ENCODE assay signal across 8 mouse cellular contexts in genomic region chr9:32344489-32344888, GRCm38 (mm10). TPM values are rescaled to one million over a fixed set of nuclear protein-coding genes. Genes with fewer than 3 reads are reported as not detected.
DNase-seq lines count a peak whose midpoint lies in the region; ATAC-seq lines count a peak whose summit lies in the region.

No protein-coding gene starts in this region.

- H3K27me3 ChIP-seq in liver, embryonic 11.5 days (replicated peaks; ENCODE audit: control insufficient read depth, insufficient read depth, low read length): peaks cover 45% of the 10 kb centered on the region
- peaks cover 56% of the 10 kb centered on the region for H3K27me3 ChIP-seq in forebrain, embryonic 15.5 days
- peaks cover 65% of the 10 kb centered on the region for H3K27me3 ChIP-seq in limb, embryonic 10.5 days (ENCODE audit: low read depth, poor library complexity, severe bottlenecking)

- 0 out of 2 replicates have a peak overlapping the region, but pooled peaks have one; percentile 10 for H3K9ac ChIP-seq in liver, embryonic 11.5 days (ENCODE audit: low read depth, low read length)
- peak overlapping the region; percentile 20 for H3K9ac ChIP-seq in forebrain, embryonic 15.5 days (replicated peaks)

- no peaks in the 10 kb centered on the region for H3K9me3 ChIP-seq in liver, embryonic 11.5 days (ENCODE audit: control insufficient read depth, low read length)
- no peaks in the 10 kb centered on the region for H3K9me3 ChIP-seq in forebrain, embryonic 15.5 days
- no peaks in the 10 kb centered on the region for H3K9me3 ChIP-seq in limb, embryonic 10.5 days (replicated peaks)

- H3K4me3 ChIP-seq in liver, embryonic 11.5 days (ENCODE audit: low read depth, low read length): peak overlapping the region; percentile 39
- peak overlapping the region; percentile 32 for H3K4me3 ChIP-seq in forebrain, embryonic 15.5 days
- peak overlapping the region; percentile 44 for H3K4me3 ChIP-seq in limb, embryonic 10.5 days

- WGBS in liver, embryonic 11.5 days: 6% methylated on average over 21 of the region's 21 CpGs
- 2% methylated on average over 21 of the region's 21 CpGs for WGBS in forebrain, embryonic 15.5 days
- 2% methylated on average over 21 of the region's 21 CpGs for WGBS in limb, embryonic 10.5 days

- intact Hi-C loops in gastrocnemius, postnatal 36 days (cut with DNase I): no loop called here

- H3K27ac ChIP-seq in liver, embryonic 11.5 days (ENCODE audit: low read depth, low read length): no peak overlapping the region
- no peak overlapping the region for H3K27ac ChIP-seq in forebrain, embryonic 15.5 days (replicated peaks)
- no peak overlapping the region for H3K27ac ChIP-seq in limb, embryonic 10.5 days

- peak overlapping the region; percentile 62 for H3K4me2 ChIP-seq in liver, embryonic 11.5 days
- peak overlapping the region; percentile 46 for H3K4me2 ChIP-seq in forebrain, embryonic 15.5 days (replicated peaks)

- DNase-seq in liver, embryonic 11.5 days (ENCODE audit: low spot score): no peak
- DNase-seq in liver: no peak
- no peak for DNase-seq in limb, embryonic 10.5 days (ENCODE audit: low spot score)
- peak; percentile 9 to 29 for DNase-seq in right cerebral cortex, adult 2 months (ENCODE audit: low spot score in 2 of 2)
- no peak for DNase-seq in gastrocnemius, postnatal 36 days
- DNase-seq in spleen, adult 18-20 months: no peak
- DNase-seq in lung, postnatal 25 days (ENCODE audit: low spot score): no peak

- H3K4me1 ChIP-seq in liver, embryonic 11.5 days (replicated peaks; ENCODE audit: control insufficient read depth, insufficient read depth, low read length): peaks cover 15% of the 10 kb centered on the region
- H3K4me1 ChIP-seq in forebrain, embryonic 15.5 days: peaks cover 8% of the 10 kb centered on the region; the same call in 1 of the 2 replicates
- peaks cover 45% of the 10 kb centered on the region for H3K4me1 ChIP-seq in limb, embryonic 10.5 days

- ATAC-seq in liver, embryonic 11.5 days (replicated peaks; ENCODE audit: low FRiP score): 0 out of 2 replicates have a peak, but pooled peaks have one; percentile 10
- peak; percentile 38; the same call in 1 of the 2 replicates for ATAC-seq in forebrain, embryonic 15.5 days (replicated peaks)

- H3K36me3 ChIP-seq in liver, embryonic 11.5 days (ENCODE audit: control insufficient read depth, insufficient read depth, low read length): no peaks in the 10 kb centered on the region
- no peaks in the 10 kb centered on the region for H3K36me3 ChIP-seq in forebrain, embryonic 15.5 days
- no peaks in the 10 kb centered on the region for H3K36me3 ChIP-seq in limb, embryonic 10.5 days

RNA-seq across cellular contexts. Expression of gene Kcnj5, which starts 0.3 kb away (rescaled TPM):
- 3.7 and 4.8 TPM in 2 replicates for polyA plus RNA-seq in liver, embryonic 11.5 days (2014; fragmentation: Nextera tagmentation; extraction: Ambion mirVana)
- 0.75 and 0.82 TPM in 2 replicates for polyA plus RNA-seq in forebrain, embryonic 15.5 days (2015; fragmentation: Nextera tagmentation; extraction: Ambion mirVana)
- 0.30 and 0.39 TPM in 2 replicates for polyA plus RNA-seq in limb, embryonic 10.5 days (2016; fragmentation: Nextera tagmentation; extraction: Ambion mirVana)
- not detected for total RNA-seq in gastrocnemius, postnatal 36 days (2021)

RNA-seq across cellular contexts. Expression of gene Kcnj1, which starts 27.8 kb away (rescaled TPM):
- not detected in 2 replicates for polyA plus RNA-seq in liver, embryonic 11.5 days (2014; fragmentation: Nextera tagmentation; extraction: Ambion mirVana)
- polyA plus RNA-seq in forebrain, embryonic 15.5 days (2015; fragmentation: Nextera tagmentation; extraction: Ambion mirVana): not detected in 2 replicates
- polyA plus RNA-seq in limb, embryonic 10.5 days (2016; fragmentation: Nextera tagmentation; extraction: Ambion mirVana): not detected in 2 replicates
- not detected for total RNA-seq in gastrocnemius, postnatal 36 days (2021)

Comparison
In these comparisons a context has a peak if more than half of its experiments do, and no peak if none do; other contexts are left out.
1. DNase-seq: peak in right cerebral cortex, adult 2 months (2 of 2); none in liver, embryonic 11.5 days (single experiment), liver (single experiment), limb, embryonic 10.5 days (single experiment), gastrocnemius, postnatal 36 days (0 of 2), spleen, adult 18-20 months (0 of 2) and lung, postnatal 25 days (single experiment).
2. Peak in every context shown above with its lines, with median percentiles within 50 percentile points of each other: H3K4me3 ChIP-seq.